Mouse (Mus musculus): ENCODE results near the gene Siglec1. TPM values are rescaled to one million over a fixed set of nuclear protein-coding genes. Genes with fewer than 3 reads are reported as not detected.

The Siglec1 gene
- total and polyA plus RNA-seq, 2 experiments from 2014 or later: 0.28 to 0.99 TPM

GRCm38 (mm10) chr2:131130849-131131248, 44.3 kb upstream of the Siglec1 start:
- no peak overlapping the region for H3K9ac ChIP-seq (replicated peaks; ENCODE audit: low read length)
- H3K4me1 ChIP-seq (ENCODE audit: insufficient read depth, low read length): peaks cover 9% of the 10 kb centered on the region
- TF ChIP-seq CTCF (IDR thresholded peaks at IDR 0.05; ENCODE audit: low read depth): no peak
- WGBS: 90% methylated on average over 2 of the region's 2 CpGs
- H3K27me3 ChIP-seq (ENCODE audit: insufficient read depth, low read length): no peaks in the 10 kb centered on the region
- H3K4me2 ChIP-seq (ENCODE audit: low read depth, low read length): no peak overlapping the region
- no peak overlapping the region for H3K4me3 ChIP-seq (ENCODE audit: low read length)
- no peaks in the 10 kb centered on the region for H3K36me3 ChIP-seq (ENCODE audit: insufficient read depth, low read length)
- DNase-seq (ENCODE audit: low spot score): no peak
- no peaks in the 10 kb centered on the region for H3K9me3 ChIP-seq (ENCODE audit: low read length)
- no peak for ATAC-seq
- no peak overlapping the region for H3K27ac ChIP-seq

- H3K27me3 ChIP-seq (ENCODE audit: insufficient read depth, low read length): no peaks in the 10 kb centered on the region
- H3K4me3 ChIP-seq (ENCODE audit: low read length): no peak overlapping the region
- peaks cover 9% of the 10 kb centered on the region for H3K4me1 ChIP-seq (ENCODE audit: insufficient read depth, low read length)
- no peak overlapping the region for H3K27ac ChIP-seq
- ATAC-seq: no peak
- 84% methylated on average over 5 of the region's 5 CpGs for WGBS
- no peaks in the 10 kb centered on the region for H3K36me3 ChIP-seq (ENCODE audit: insufficient read depth, low read length)
- DNase-seq (ENCODE audit: low spot score): no peak
- TF ChIP-seq CTCF (IDR thresholded peaks at IDR 0.05; ENCODE audit: low read depth): no peak
- H3K4me2 ChIP-seq (ENCODE audit: low read depth, low read length): no peak overlapping the region
- H3K9ac ChIP-seq (replicated peaks; ENCODE audit: low read length): no peak overlapping the region
- H3K9me3 ChIP-seq (ENCODE audit: low read length): no peaks in the 10 kb centered on the region
These were observed 43.3 kb upstream of the Siglec1 start for GRCm38 (mm10) chr2:131129836-131130235.

- Histone ChIP-seq H3K27me3 (ENCODE audit: insufficient read depth, low read length) (no peaks in the 10 kb centered on the region), H3K27ac (no peak overlapping the region), H3K4me1 (ENCODE audit: insufficient read depth, low read length) (peaks cover 9% of the 10 kb centered on the region), H3K9ac (replicated peaks; ENCODE audit: low read length) (no peak overlapping the region), H3K4me3 (ENCODE audit: low read length) (no peak overlapping the region), H3K36me3 (ENCODE audit: insufficient read depth, low read length) (no peaks in the 10 kb centered on the region), H3K4me2 (ENCODE audit: low read depth, low read length) (peak overlapping the region; percentile 70; the same call in 1 of the 2 replicates), H3K9me3 (ENCODE audit: low read length) (no peaks in the 10 kb centered on the region)
- ATAC-seq: no peak
- 71% methylated on average over 3 of the region's 3 CpGs for WGBS
- no peak for TF ChIP-seq CTCF (IDR thresholded peaks at IDR 0.05; ENCODE audit: low read depth)
- DNase-seq (ENCODE audit: low spot score): no peak
These were observed 42.1 kb upstream of the Siglec1 start for GRCm38 (mm10) chr2:131128636-131129157.

GRCm38 (mm10) chr2:131128211-131128610, 41.6 kb upstream of the Siglec1 start:
- Histone ChIP-seq H3K4me3 (ENCODE audit: low read length) (peak overlapping the region; percentile 39), H3K9ac (replicated peaks; ENCODE audit: low read length) (no peak overlapping the region), H3K27ac (no peak overlapping the region), H3K9me3 (ENCODE audit: low read length) (no peaks in the 10 kb centered on the region), H3K4me1 (ENCODE audit: insufficient read depth, low read length) (peaks cover 9% of the 10 kb centered on the region), H3K27me3 (ENCODE audit: insufficient read depth, low read length) (no peaks in the 10 kb centered on the region), H3K36me3 (ENCODE audit: insufficient read depth, low read length) (no peaks in the 10 kb centered on the region), H3K4me2 (ENCODE audit: low read depth, low read length) (peak overlapping the region; percentile 70)
- no peak for DNase-seq (ENCODE audit: low spot score)
- ATAC-seq: no peak
- no peak for TF ChIP-seq CTCF (IDR thresholded peaks at IDR 0.05; ENCODE audit: low read depth)
- WGBS: 87% methylated on average over 5 of the region's 5 CpGs

GRCm38 (mm10) chr2:131127161-131127730, 40.7 kb upstream of the Siglec1 start, which contains the start of gene Hspa12b:
Gene Hspa12b, plus strand, starts transcription at chr2:131127280.
- Histone ChIP-seq H3K4me1 (ENCODE audit: insufficient read depth, low read length) (peaks cover 9% of the 10 kb centered on the region), H3K9ac (replicated peaks; ENCODE audit: low read length) (peak within 1 kb of the TSS; percentile 54), H3K9me3 (ENCODE audit: low read length) (no peaks in the 10 kb centered on the region), H3K36me3 (ENCODE audit: insufficient read depth, low read length) (no peaks in the 10 kb centered on the region), H3K4me3 (ENCODE audit: low read length) (peak within 1 kb of the TSS; percentile 39), H3K4me2 (ENCODE audit: low read depth, low read length) (peak within 1 kb of the TSS; percentile 70), H3K27ac (peak within 1 kb of the TSS; percentile 45; the same call in 1 of the 2 replicates), H3K27me3 (ENCODE audit: insufficient read depth, low read length) (no peaks in the 10 kb centered on the region)
- TF ChIP-seq CTCF (IDR thresholded peaks at IDR 0.05; ENCODE audit: low read depth): no peak
- peak; percentile 48 for ATAC-seq
- peak; percentile 9 for DNase-seq (ENCODE audit: low spot score)
- WGBS: 4% methylated on average over 28 of the region's 28 CpGs

GRCm38 (mm10) chr2:131125964-131126815, 39.6 kb upstream of the Siglec1 start:
- WGBS: 47% methylated on average over 9 of the region's 9 CpGs
- DNase-seq (ENCODE audit: low spot score): no peak
- TF ChIP-seq CTCF (IDR thresholded peaks at IDR 0.05; ENCODE audit: low read depth): no peak
- peaks cover 9% of the 10 kb centered on the region for H3K4me1 ChIP-seq (ENCODE audit: insufficient read depth, low read length)
- no peak overlapping the region for H3K4me2 ChIP-seq (ENCODE audit: low read depth, low read length)
- peak; percentile 53; the same call in 1 of the 2 replicates for ATAC-seq
- no peak overlapping the region for H3K27ac ChIP-seq
- H3K36me3 ChIP-seq (ENCODE audit: insufficient read depth, low read length): no peaks in the 10 kb centered on the region
- no peak overlapping the region for H3K9ac ChIP-seq (replicated peaks; ENCODE audit: low read length)
- no peaks in the 10 kb centered on the region for H3K9me3 ChIP-seq (ENCODE audit: low read length)
- H3K4me3 ChIP-seq (ENCODE audit: low read length): no peak overlapping the region
- H3K27me3 ChIP-seq (ENCODE audit: insufficient read depth, low read length): no peaks in the 10 kb centered on the region

Measured in hindbrain, postnatal 0 days (tissue).